Mouse (Mus musculus) CH12.LX (cell line): ENCODE measurements around the gene Pfkfb4. TPM values are rescaled to one million over a fixed set of nuclear protein-coding genes. Genes with fewer than 3 reads are reported as not detected.
A peak's percentile ranks its signal among the peaks of the same experiment; 100 is the strongest.

ENCODE experiments used
- DNase-seq: peaks from one replicate; pipeline ENCODE4 v3.0.0-alpha.2; 2013; ENCODE audit errors: extremely low read depth
- H3K27ac ChIP-seq: 2 replicates; pipeline ENCODE4 v1.5.1; 2012; ENCODE audit warnings: low read depth, mild to moderate bottlenecking, control low read depth, moderate library complexity; ENCODE audit not compliant: insufficient read depth
- H3K27me3 ChIP-seq: replicated peaks from 2 replicates; pipeline ENCODE3; 2012; ENCODE audit warnings: inconsistent platforms
- H3K36me3 ChIP-seq, 2 experiments: replicated peaks in 1 of 2; 2 replicates each; pipeline versions ENCODE3 to v1.6.1; 2012; ENCODE audit warnings: inconsistent platforms in 1 of 2, low read length in 1 of 2, mild to moderate bottlenecking in 1 of 2, mixed read lengths in 1 of 2, moderate library complexity in 1 of 2; ENCODE audit not compliant: control insufficient read depth in 1 of 2, insufficient read depth in 1 of 2
- H3K4me1 ChIP-seq, 2 experiments: 2 replicates each; pipeline ENCODE4 v1.6.1; 2012; ENCODE audit warnings: inconsistent platforms in 1 of 2, moderate library complexity in 1 of 2; ENCODE audit not compliant: insufficient read depth in 2 of 2, control insufficient read depth in 1 of 2
- H3K4me2 ChIP-seq: 2 replicates; pipeline ENCODE4 v1.6.1; 2012; ENCODE audit warnings: low read depth, mild to moderate bottlenecking, control low read depth; ENCODE audit not compliant: poor library complexity, insufficient read depth, severe bottlenecking
- H3K4me3 ChIP-seq, 3 experiments: fragments of 150-350 bp in 1 of 3; sonication (generic) in 1 of 3; replicated peaks in 1 of 3; 2 replicates each; pipeline versions ENCODE3 to v1.5.1; 2011 to 2012; ENCODE audit warnings: low read depth in 2 of 3, low read length in 2 of 3, mild to moderate bottlenecking in 2 of 3, moderate library complexity in 2 of 3, control low read depth in 1 of 3, improper control_type of control experiment in 1 of 3, inconsistent platforms in 1 of 3, mixed read lengths in 1 of 3; ENCODE audit not compliant: poor library complexity in 1 of 3
- H3K79me2 ChIP-seq: replicated peaks from 2 replicates; pipeline ENCODE4 v1.6.1; 2012; ENCODE audit warnings: mild to moderate bottlenecking, moderate library complexity; ENCODE audit not compliant: control insufficient read depth, poor library complexity, insufficient read depth, severe bottlenecking; ENCODE audit errors: extremely low read depth
- H3K9ac ChIP-seq: 2 replicates; pipeline ENCODE4 v1.6.1; 2012; ENCODE audit warnings: low read depth, mild to moderate bottlenecking, control low read depth, moderate library complexity; ENCODE audit not compliant: insufficient read depth
- H3K9me3 ChIP-seq: replicated peaks from 2 replicates; pipeline ENCODE3; 2012; ENCODE audit warnings: low read length, inconsistent platforms, mixed read lengths
- BHLHE40 ChIP-seq: IDR thresholded peaks from 2 replicates; pipeline ENCODE4 v1.6.1; 2011; ENCODE audit warnings: mild to moderate bottlenecking, low read depth, low read length, improper control_type of control experiment
- CHD2 ChIP-seq: IDR thresholded peaks from 2 replicates; pipeline ENCODE4 v1.6.1; 2011; ENCODE audit warnings: low read length, improper control_type of control experiment
- E2F4 ChIP-seq: IDR thresholded peaks from 2 replicates; pipeline ENCODE4 v1.6.1; 2011; ENCODE audit warnings: low read depth, low read length, improper control_type of control experiment; ENCODE audit not compliant: insufficient replicate concordance
- ETS1 ChIP-seq: conservative IDR thresholded peaks from 2 replicates; pipeline ENCODE4 v1.6.1; 2012; ENCODE audit warnings: low read depth, mild to moderate bottlenecking, inconsistent platforms, low read length, improper control_type of control experiment, moderate library complexity
- GABPA ChIP-seq: IDR thresholded peaks from 2 replicates; pipeline ENCODE4 v1.6.1; 2012; ENCODE audit warnings: low read depth, low read length, improper control_type of control experiment, inconsistent platforms; ENCODE audit not compliant: insufficient replicate concordance
- JUN ChIP-seq: IDR thresholded peaks from 2 replicates; pipeline ENCODE4 v1.6.1; 2011; ENCODE audit warnings: low read depth, mild to moderate bottlenecking, low read length, improper control_type of control experiment, moderate library complexity; ENCODE audit not compliant: insufficient read depth
- JUND ChIP-seq: conservative IDR thresholded peaks from 2 replicates; pipeline ENCODE4 v1.6.1; 2011; ENCODE audit warnings: low read depth, low read length, improper control_type of control experiment
- MAFK ChIP-seq: IDR thresholded peaks from 2 replicates; pipeline ENCODE4 v1.6.1; 2011; ENCODE audit warnings: low read length, improper control_type of control experiment; ENCODE audit not compliant: insufficient replicate concordance
- MAX ChIP-seq: IDR thresholded peaks from 2 replicates; pipeline ENCODE4 v1.6.1; 2011; ENCODE audit warnings: low read length, improper control_type of control experiment
- MAZ ChIP-seq: IDR thresholded peaks from 2 replicates; pipeline ENCODE4 v1.6.1; 2012; ENCODE audit warnings: low read depth, mild to moderate bottlenecking, inconsistent platforms, low read length, improper control_type of control experiment, moderate library complexity
- MYC ChIP-seq: IDR thresholded peaks from 2 replicates; pipeline ENCODE4 v1.6.1; 2011; ENCODE audit warnings: low read depth, mild to moderate bottlenecking, improper control_type of control experiment, low read length
- POLR2AphosphoS2 ChIP-seq: IDR thresholded peaks from 2 replicates; pipeline ENCODE4 v1.6.1; 2011; ENCODE audit warnings: low read depth, low read length, improper control_type of control experiment
- RAD21 ChIP-seq: IDR thresholded peaks from 2 replicates; pipeline ENCODE4 v1.6.1; 2011; ENCODE audit warnings: low read depth, mild to moderate bottlenecking, low read length, improper control_type of control experiment, moderate library complexity
- RCOR1 ChIP-seq: conservative IDR thresholded peaks from 2 replicates; pipeline ENCODE4 v1.6.1; 2012; ENCODE audit warnings: low read depth, mild to moderate bottlenecking, inconsistent platforms, low read length, improper control_type of control experiment
- SMC3 ChIP-seq: IDR thresholded peaks from 2 replicates; pipeline ENCODE4 v1.6.1; 2011; ENCODE audit warnings: low read depth, low read length, improper control_type of control experiment
- TCF12 ChIP-seq: IDR thresholded peaks from 2 replicates; pipeline ENCODE4 v1.6.1; 2014; ENCODE audit warnings: low read depth, mild to moderate bottlenecking, inconsistent platforms, low read length, improper control_type of control experiment
- UBTF ChIP-seq: IDR thresholded peaks from 2 replicates; pipeline ENCODE4 v1.6.1; 2012; ENCODE audit warnings: low read depth, mild to moderate bottlenecking, inconsistent platforms, low read length, improper control_type of control experiment, moderate library complexity
- USF1 ChIP-seq: IDR thresholded peaks from 2 replicates; pipeline ENCODE4 v1.6.1; 2014; ENCODE audit warnings: low read depth, mild to moderate bottlenecking, inconsistent platforms, low read length, improper control_type of control experiment
- USF2 ChIP-seq: conservative IDR thresholded peaks from 2 replicates; pipeline ENCODE4 v1.6.1; 2011; ENCODE audit warnings: low read depth, low read length, improper control_type of control experiment
- ZC3H11A ChIP-seq: IDR thresholded peaks from 2 replicates; pipeline ENCODE4 v1.6.1; 2012; ENCODE audit warnings: low read depth, mild to moderate bottlenecking, inconsistent platforms, low read length, improper control_type of control experiment
- ZKSCAN1 ChIP-seq: IDR thresholded peaks from 2 replicates; pipeline ENCODE4 v1.6.1; 2012; ENCODE audit warnings: low read depth, inconsistent platforms, low read length, improper control_type of control experiment, borderline replicate concordance
- ZMIZ1 ChIP-seq: IDR thresholded peaks from 2 replicates; pipeline ENCODE4 v1.6.1; 2012; ENCODE audit warnings: low read depth, mild to moderate bottlenecking, inconsistent platforms, low read length, improper control_type of control experiment
- ZNF384 ChIP-seq: IDR thresholded peaks from 2 replicates; pipeline ENCODE4 v1.6.1; 2012; ENCODE audit warnings: low read depth, low read length, improper control_type of control experiment, inconsistent platforms
- dilution Hi-C: fragments of 300-500 bp; cut with MboI; formaldehyde crosslinking; loops from 2 replicates; pipeline ENCODE4 v1.14.3; 2020; ENCODE audit warnings: low sequenced_read_pairs; ENCODE audit not compliant: extremely low pct_unique_long_range_greater_than_20kb, extremely low pct_ligation_motif_present
- in situ Hi-C: fragments of 300-500 bp; cut with MboI; formaldehyde crosslinking; loops from 3 replicates; pipeline ENCODE4 v1.14.3; 2019; ENCODE audit warnings: low sequenced_read_pairs, low pct_ligation_motif_present, low pct_unique_long_range_greater_than_20kb, mixed read lengths
- polyA plus RNA-seq: library from polyadenylated mRNA; unstranded; fragments of >175 nt; gene quantifications from 2 replicates; pipeline ENCODE4 v1.2.1, GENCODE M21; 2012; ENCODE audit warnings: low read depth; ENCODE audit not compliant: insufficient read length
- total RNA-seq, 2 experiments: library from RNA; depleted of rRNA; stranded (reverse); fragments of 300-350 nt in 1 of 2; fragments of >200 nt in 1 of 2; gene quantifications; 2 replicates each; pipeline ENCODE4 v1.2.3; 2012 to 2014

Pfkfb4 gene
- total and polyA plus RNA-seq, 3 experiments: 5.1 to 6.7 (median 5.9) TPM

GRCm38 (mm10) chr9:108976483-108976882, 15.1 kb upstream of the Pfkfb4 start:
- TF ChIP-seq ZNF384 (no peak), GABPA (no peak), USF1 (no peak), TCF12 (no peak), POLR2AphosphoS2 (no peak), JUND (no peak), SMC3 (no peak), ETS1 (peak; percentile 44; the same call in 1 of the 2 replicates), ZC3H11A (no peak), MYC (no peak), RCOR1 (no peak), MAX (peak; percentile 31; the same call in 1 of the 2 replicates), USF2 (no peak), ZMIZ1 (no peak), RAD21 (no peak), E2F4 (no peak), UBTF (no peak), MAZ (no peak), MAFK (no peak), BHLHE40 (peak; percentile 97), ZKSCAN1 (no peak), JUN (no peak), CHD2 (no peak)
- no peak overlapping the region for H3K27ac ChIP-seq
- H3K9me3 ChIP-seq: no peaks in the 10 kb centered on the region
- H3K36me3 ChIP-seq: peaks cover 0 to 23% of the 10 kb centered on the region in 2 experiments
- DNase-seq: peak; percentile 33
- H3K4me3 ChIP-seq: no peak overlapping the region
- H3K4me1 ChIP-seq: peaks cover 3 to 20% of the 10 kb centered on the region in 2 experiments; a peak in 3 of 4 replicates
- in situ Hi-C loops: no loop called here
- dilution Hi-C loops: no loop called here
- H3K4me2 ChIP-seq: no peak overlapping the region
- H3K79me2 ChIP-seq: no peaks in the 10 kb centered on the region
- H3K27me3 ChIP-seq: no peaks in the 10 kb centered on the region
- H3K9ac ChIP-seq: no peak overlapping the region
